Mouse (Mus musculus): ENCODE results near the gene Chchd6. TPM values are rescaled to one million over a fixed set of nuclear protein-coding genes. Genes with fewer than 3 reads are reported as not detected.

Gene Chchd6
- total RNA-seq, 1 experiment from 2014 or later, result 25.8 TPM

- DNase-seq, result no peak
Measured at GRCm38 (mm10) chr6:89510154-89510553, 85.3 kb downstream of the Chchd6 start.

GRCm38 (mm10) chr6:89508725-89509124 lies 86.7 kb downstream of the Chchd6 start:
- no peak for DNase-seq

GRCm38 (mm10) chr6:89508263-89508662 lies 87.2 kb downstream of the Chchd6 start:
- DNase-seq, result no peak

GRCm38 (mm10) chr6:89499961-89500360 lies 95.5 kb downstream of the Chchd6 start:
- DNase-seq, result no peak

GRCm38 (mm10) chr6:89498764-89499516 lies 96.5 kb downstream of the Chchd6 start:
- no peak for DNase-seq

GRCm38 (mm10) chr6:89496916-89497315 lies 98.5 kb downstream of the Chchd6 start:
- no peak for DNase-seq

- no peak for DNase-seq
Measured at GRCm38 (mm10) chr6:89492368-89492767, 103.1 kb downstream of the Chchd6 start.

GRCm38 (mm10) chr6:89490369-89490768 lies 105.1 kb downstream of the Chchd6 start:
- DNase-seq, result no peak

- DNase-seq, result no peak
Measured at GRCm38 (mm10) chr6:89489533-89489932, 105.9 kb downstream of the Chchd6 start.

- DNase-seq, result no peak
Measured at GRCm38 (mm10) chr6:89486055-89486454, 109.4 kb downstream of the Chchd6 start.

- DNase-seq, result no peak
Measured at GRCm38 (mm10) chr6:89481192-89481591, 114.3 kb downstream of the Chchd6 start.

GRCm38 (mm10) chr6:89467908-89468307 lies 127.5 kb downstream of the Chchd6 start:
- DNase-seq, result no peak

GRCm38 (mm10) chr6:89467290-89467689 lies 128.2 kb downstream of the Chchd6 start:
- peak; percentile 29 for DNase-seq

- DNase-seq, result no peak
Measured at GRCm38 (mm10) chr6:89466875-89467274, 128.6 kb downstream of the Chchd6 start.

- no peak for DNase-seq
Measured at GRCm38 (mm10) chr6:89466053-89466708, 129.3 kb downstream of the Chchd6 start.

GRCm38 (mm10) chr6:89462223-89462760 lies 133.2 kb downstream of the Chchd6 start:
- DNase-seq, result no peak

GRCm38 (mm10) chr6:89461250-89462222 lies 133.9 kb downstream of the Chchd6 start:
- no peak for DNase-seq

GRCm38 (mm10) chr6:89459634-89460033 lies 135.8 kb downstream of the Chchd6 start:
- DNase-seq, result no peak

GRCm38 (mm10) chr6:89457601-89458000 lies 137.9 kb downstream of the Chchd6 start:
- no peak for DNase-seq

GRCm38 (mm10) chr6:89456409-89456961 lies 139.0 kb downstream of the Chchd6 start:
- DNase-seq, result no peak

- no peak for DNase-seq
Measured at GRCm38 (mm10) chr6:89455523-89456000, 139.9 kb downstream of the Chchd6 start.

- DNase-seq, result no peak
Measured at GRCm38 (mm10) chr6:89454437-89454836, 141.0 kb downstream of the Chchd6 start.

Measured in adrenal gland, postnatal 14 days (tissue).